Mouse (Mus musculus) ES-Bruce4 (cell line): ENCODE measurements around the gene Rap1gap2. TPM values are rescaled to one million over a fixed set of nuclear protein-coding genes. Genes with fewer than 3 reads are reported as not detected.

ENCODE experiments used
- H3K27ac ChIP-seq: 2 replicates; pipeline ENCODE4 v1.5.1; 2012; ENCODE audit warnings: low read length, inconsistent platforms; ENCODE audit not compliant: insufficient read depth
- H3K27me3 ChIP-seq: 2 replicates; pipeline ENCODE4 v1.6.1; 2012; ENCODE audit warnings: mild to moderate bottlenecking, low read length, inconsistent platforms; ENCODE audit not compliant: control insufficient read depth, poor library complexity, insufficient read depth, severe bottlenecking
- H3K36me3 ChIP-seq: 2 replicates; pipeline ENCODE4 v1.6.1; 2012; ENCODE audit warnings: inconsistent platforms, mild to moderate bottlenecking, low read length, moderate library complexity; ENCODE audit not compliant: control insufficient read depth, poor library complexity, insufficient read depth, severe bottlenecking
- H3K4me1 ChIP-seq: one replicate; pipeline ENCODE4 v1.8.1; 2011; ENCODE audit warnings: low read length; ENCODE audit not compliant: control insufficient read depth, insufficient read depth
- H3K4me3 ChIP-seq: 2 replicates; pipeline ENCODE4 v1.5.1; 2011; ENCODE audit warnings: low read depth, mild to moderate bottlenecking, low read length
- H3K9ac ChIP-seq: 2 replicates; pipeline ENCODE4 v1.6.1; 2012; ENCODE audit warnings: low read depth, mild to moderate bottlenecking, inconsistent platforms; ENCODE audit not compliant: poor library complexity, severe bottlenecking
- H3K9me3 ChIP-seq: replicated peaks from 2 replicates; pipeline ENCODE4 v1.6.1; 2012; ENCODE audit warnings: mild to moderate bottlenecking, low read length, inconsistent platforms; ENCODE audit not compliant: control insufficient read depth, poor library complexity, insufficient read depth, severe bottlenecking
- CTCF ChIP-seq: IDR thresholded peaks from one replicate; pipeline ENCODE4 v1.8.1; 2011; ENCODE audit warnings: low read depth, low read length
- EP300 ChIP-seq: IDR thresholded peaks from 2 replicates; pipeline ENCODE4 v1.6.1; 2011; ENCODE audit warnings: low read depth, low read length; ENCODE audit not compliant: insufficient read depth
- POLR2A ChIP-seq: IDR thresholded peaks from one replicate; pipeline ENCODE4 v1.8.1; 2011; ENCODE audit warnings: low read length; ENCODE audit not compliant: insufficient read depth
- polyA plus RNA-seq: library from polyadenylated mRNA; stranded (reverse); fragments of >200 nt; gene quantifications from 2 replicates; pipeline ENCODE4 v1.2.4, GENCODE M21; 2011; ENCODE audit warnings: low read depth; ENCODE audit not compliant: missing spikeins, insufficient read depth, insufficient read length

The Rap1gap2 gene
- polyA plus RNA-seq, 1 experiment: 5.7 TPM

DNA sequence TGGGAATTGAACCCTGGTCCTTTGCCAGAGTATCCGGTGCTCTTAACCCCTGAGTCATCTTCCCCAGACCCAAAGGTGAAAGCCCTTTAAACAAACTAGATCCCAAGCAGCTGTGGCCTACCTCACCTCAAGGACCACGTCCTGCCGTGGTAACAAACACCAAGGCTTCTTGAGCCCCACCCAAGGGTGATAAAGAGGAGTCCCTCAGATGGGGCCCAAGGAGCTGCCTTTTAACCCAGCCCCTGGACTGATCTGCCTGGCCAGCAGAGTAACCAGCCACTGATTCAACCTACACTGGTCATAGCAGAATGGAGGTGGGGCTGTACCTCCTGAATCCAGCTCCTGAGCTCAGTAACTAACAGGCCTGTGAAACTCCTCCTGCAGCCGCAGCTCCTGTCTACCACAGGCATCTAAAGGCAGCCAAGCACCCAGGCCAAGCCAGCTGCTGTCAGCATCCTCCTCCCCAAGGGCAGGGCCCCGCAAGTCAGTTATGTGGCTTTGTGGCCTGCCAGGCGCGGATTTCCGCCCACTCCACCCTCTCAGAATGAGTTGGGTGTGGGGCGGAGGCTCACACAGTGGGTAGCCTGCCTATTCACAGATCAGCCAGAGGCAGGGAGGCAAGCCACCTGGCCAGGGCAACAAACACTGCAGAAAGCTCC, 54.9 kb downstream of the Rap1gap2 start:
- H3K9ac ChIP-seq: no peak overlapping the region

GRCm38 (mm10) chr11:74554683-74555341, 55.9 kb downstream of the Rap1gap2 start:
- Histone ChIP-seq H3K4me1 (peaks cover 18% of the 10 kb centered on the region), H3K4me3 (no peak overlapping the region), H3K27me3 (no peaks in the 10 kb centered on the region), H3K9me3 (no peaks in the 10 kb centered on the region), H3K36me3 (no peaks in the 10 kb centered on the region), H3K9ac (no peak overlapping the region), H3K27ac (peak overlapping the region; percentile 91)
- no peak for TF ChIP-seq EP300
- TF ChIP-seq CTCF: no peak
- no peak for TF ChIP-seq POLR2A

More for the DNA sequence above, 54.9 kb downstream of the Rap1gap2 start:
- no peaks in the 10 kb centered on the region for H3K36me3 ChIP-seq
- TF ChIP-seq EP300: peak; percentile 88
- TF ChIP-seq POLR2A: no peak
- TF ChIP-seq CTCF: no peak
- peaks cover 13% of the 10 kb centered on the region for H3K4me1 ChIP-seq
- H3K9me3 ChIP-seq: no peaks in the 10 kb centered on the region
- H3K27ac ChIP-seq: peak overlapping the region; percentile 91
- no peak overlapping the region for H3K4me3 ChIP-seq
- H3K27me3 ChIP-seq: no peaks in the 10 kb centered on the region

DNA sequence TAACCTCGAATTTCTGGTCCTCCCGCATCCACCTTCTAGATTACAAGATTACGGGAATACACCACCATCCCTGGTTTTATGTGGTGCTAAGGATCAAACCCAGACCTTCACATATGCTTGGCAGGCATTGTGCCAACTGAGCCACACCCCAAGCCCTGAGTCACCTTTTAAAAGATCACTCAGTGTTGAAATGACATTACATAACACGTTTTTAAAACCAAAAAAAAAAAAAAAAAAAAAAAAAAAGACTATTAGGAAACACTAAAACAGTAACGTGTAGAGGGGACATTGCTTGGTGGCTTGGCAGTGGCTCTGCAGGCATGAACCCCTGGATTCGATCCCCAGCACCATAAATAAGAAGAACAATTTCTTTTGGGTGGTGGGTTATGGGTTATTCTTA, 59.1 kb downstream of the Rap1gap2 start:
- Histone ChIP-seq H3K27ac (no peak overlapping the region), H3K9ac (no peak overlapping the region), H3K9me3 (no peaks in the 10 kb centered on the region), H3K4me3 (no peak overlapping the region), H3K4me1 (peaks cover 17% of the 10 kb centered on the region), H3K36me3 (no peaks in the 10 kb centered on the region), H3K27me3 (no peaks in the 10 kb centered on the region)
- TF ChIP-seq POLR2A (no peak), CTCF (no peak), EP300 (no peak)

DNA sequence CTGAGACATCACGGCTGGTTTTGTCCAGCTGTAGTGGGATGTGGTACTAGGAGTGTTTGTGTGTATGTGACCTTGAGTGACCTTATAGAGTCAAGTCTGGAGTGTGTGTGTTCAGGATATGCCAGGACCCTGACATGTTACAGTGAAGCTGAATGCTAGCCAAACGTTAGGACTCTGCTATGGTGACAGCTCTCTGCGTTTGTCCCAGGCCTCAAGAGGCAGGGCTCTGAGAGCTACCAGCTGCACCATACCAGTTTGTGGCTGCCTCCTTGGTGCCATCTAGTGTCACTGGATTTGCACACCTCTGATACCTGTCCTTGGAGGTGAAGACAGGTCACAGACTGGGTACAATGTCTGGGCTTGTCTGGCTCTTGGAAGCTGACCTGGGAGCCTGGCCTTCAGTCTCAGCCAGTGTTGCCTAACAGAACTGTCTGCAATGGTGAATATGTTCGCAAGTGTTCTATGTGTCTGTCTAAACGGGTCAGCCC, 60.1 kb downstream of the Rap1gap2 start:
- TF ChIP-seq POLR2A: no peak
- TF ChIP-seq CTCF: peak; percentile 36
- peak; percentile 75 for TF ChIP-seq EP300
- no peak overlapping the region for H3K4me3 ChIP-seq
- H3K4me1 ChIP-seq: peaks cover 17% of the 10 kb centered on the region
- peaks cover 1% of the 10 kb centered on the region; the same call in 1 of the 2 replicates for H3K9me3 ChIP-seq
- no peak overlapping the region for H3K9ac ChIP-seq
- no peaks in the 10 kb centered on the region for H3K27me3 ChIP-seq
- peak overlapping the region; percentile 7 for H3K27ac ChIP-seq
- no peaks in the 10 kb centered on the region for H3K36me3 ChIP-seq

DNA sequence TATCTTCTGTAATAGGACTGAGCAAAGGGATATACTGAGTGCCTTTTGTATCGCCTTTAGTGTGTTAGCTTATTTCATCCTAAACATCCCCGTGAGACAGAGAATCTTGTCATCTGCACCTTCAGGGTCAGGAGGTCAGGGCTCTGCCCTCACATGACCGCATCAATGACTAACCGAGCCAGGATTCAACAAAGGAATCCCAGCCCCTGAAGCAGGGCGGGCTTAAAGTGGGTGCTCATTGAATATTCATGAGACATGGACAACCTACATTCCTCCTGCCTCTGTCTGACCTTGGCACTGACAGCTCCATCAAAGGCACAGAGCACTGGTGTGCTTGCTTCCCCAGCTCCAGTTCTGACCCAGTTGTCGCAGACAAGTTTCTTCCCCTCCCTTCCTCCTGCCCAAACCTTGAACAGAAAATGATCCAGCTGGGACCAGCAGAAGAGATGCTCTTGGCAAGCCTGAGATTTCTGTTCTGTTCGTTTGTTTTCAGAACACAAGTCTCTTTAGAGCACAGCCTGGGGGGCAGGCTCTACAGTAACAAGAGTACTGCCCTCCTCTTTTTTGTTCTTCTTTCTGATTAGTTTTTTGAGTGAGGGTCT, 61.8 kb downstream of the Rap1gap2 start:
- no peaks in the 10 kb centered on the region for H3K27me3 ChIP-seq
- TF ChIP-seq EP300: peak; percentile 72; the same call in 1 of the 2 replicates
- no peak for TF ChIP-seq POLR2A
- H3K36me3 ChIP-seq: no peaks in the 10 kb centered on the region
- no peak overlapping the region for H3K9ac ChIP-seq
- H3K4me1 ChIP-seq: peaks cover 11% of the 10 kb centered on the region
- H3K4me3 ChIP-seq: no peak overlapping the region
- peaks cover 6% of the 10 kb centered on the region for H3K9me3 ChIP-seq
- H3K27ac ChIP-seq: peak overlapping the region; percentile 59

DNA sequence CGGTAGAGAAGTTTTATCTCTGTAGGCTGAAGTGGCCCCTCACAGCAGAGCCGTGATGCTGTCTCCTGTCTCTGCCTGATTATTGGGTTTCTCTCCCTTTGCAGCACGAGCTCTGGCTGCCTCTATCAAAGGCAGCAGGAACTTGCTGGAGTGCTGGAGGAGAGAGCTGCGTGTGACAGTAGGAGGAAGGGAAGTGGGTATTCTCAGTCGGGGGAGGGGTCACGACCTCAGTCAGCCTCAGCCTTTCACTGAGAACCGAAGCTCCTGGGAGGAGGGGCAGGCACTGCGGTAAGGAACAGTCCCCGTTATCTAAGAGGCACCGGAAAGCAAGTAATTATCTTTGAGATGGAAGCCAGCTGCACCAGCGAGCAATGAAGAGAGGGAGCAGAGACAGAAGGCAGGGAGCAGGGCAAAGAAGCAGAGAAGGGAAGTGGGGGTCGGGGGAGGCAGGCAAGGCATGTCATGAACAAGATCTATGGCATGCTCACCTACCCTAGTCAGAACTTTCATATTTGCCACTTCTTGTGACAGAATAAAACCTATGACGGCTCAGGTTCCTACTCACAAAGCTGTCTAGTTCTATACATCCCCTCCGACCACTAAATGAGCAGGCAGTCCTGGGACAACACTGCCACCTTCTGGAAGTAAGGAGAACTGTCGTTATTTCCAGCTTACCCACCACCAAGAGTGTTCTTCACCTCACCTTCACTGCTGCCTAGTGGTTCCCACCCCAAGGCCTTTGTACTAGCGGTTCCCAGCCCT, 63.6 kb downstream of the Rap1gap2 start:
- H3K36me3 ChIP-seq: no peaks in the 10 kb centered on the region
- H3K9ac ChIP-seq: no peak overlapping the region
- no peaks in the 10 kb centered on the region for H3K27me3 ChIP-seq
- peaks cover 11% of the 10 kb centered on the region for H3K4me1 ChIP-seq
- no peak overlapping the region for H3K4me3 ChIP-seq
- peak overlapping the region; percentile 8 for H3K27ac ChIP-seq
- H3K9me3 ChIP-seq: peaks cover 6% of the 10 kb centered on the region
- no peak for TF ChIP-seq EP300
- TF ChIP-seq CTCF: peak; percentile 51
- TF ChIP-seq POLR2A: no peak
